Mouse (Mus musculus): ENCODE results near the gene Arvcf. TPM values are rescaled to one million over a fixed set of nuclear protein-coding genes. Genes with fewer than 3 reads are reported as not detected.

Gene Arvcf
- total RNA-seq, 2 experiments from 2014 or later, result 0.83 to 1.2 TPM

- ATAC-seq (replicated peaks; ENCODE audit: poor library complexity), result peak; percentile 62
Measured at GRCm38 (mm10) chr16:18387704-18388582, 40.0 kb downstream of the Arvcf start.

- no peak for ATAC-seq (replicated peaks; ENCODE audit: poor library complexity)
Measured at GRCm38 (mm10) chr16:18388583-18389435, 40.8 kb downstream of the Arvcf start.

- no peak for ATAC-seq (replicated peaks; ENCODE audit: poor library complexity)
Measured at GRCm38 (mm10) chr16:18390399-18390798, 42.4 kb downstream of the Arvcf start.

GRCm38 (mm10) chr16:18391127-18391526 lies 43.1 kb downstream of the Arvcf start:
- ATAC-seq (replicated peaks; ENCODE audit: poor library complexity), result no peak

GRCm38 (mm10) chr16:18391728-18392127 lies 43.7 kb downstream of the Arvcf start:
- no peak for ATAC-seq (replicated peaks; ENCODE audit: poor library complexity)

- ATAC-seq (replicated peaks; ENCODE audit: poor library complexity), result peak; percentile 73
Measured at GRCm38 (mm10) chr16:18392469-18393426, 44.8 kb downstream of the Arvcf start.

- no peak for ATAC-seq (replicated peaks; ENCODE audit: poor library complexity)
Measured at GRCm38 (mm10) chr16:18393595-18393994, 45.6 kb downstream of the Arvcf start.

- no peak for ATAC-seq (replicated peaks; ENCODE audit: poor library complexity)
Measured at GRCm38 (mm10) chr16:18394056-18394455, 46.1 kb downstream of the Arvcf start.

- ATAC-seq (replicated peaks; ENCODE audit: poor library complexity), result no peak
Measured at GRCm38 (mm10) chr16:18394777-18395619, 47.0 kb downstream of the Arvcf start.

GRCm38 (mm10) chr16:18395620-18396036 lies 47.6 kb downstream of the Arvcf start:
- ATAC-seq (replicated peaks; ENCODE audit: poor library complexity), result no peak

- no peak for ATAC-seq (replicated peaks; ENCODE audit: poor library complexity)
Measured at GRCm38 (mm10) chr16:18396201-18396600, 48.2 kb downstream of the Arvcf start.

GRCm38 (mm10) chr16:18396791-18397621 lies 49.0 kb downstream of the Arvcf start:
- ATAC-seq (replicated peaks; ENCODE audit: poor library complexity), result no peak

- no peak for ATAC-seq (replicated peaks; ENCODE audit: poor library complexity)
Measured at GRCm38 (mm10) chr16:18400028-18400427, 52.0 kb downstream of the Arvcf start.

- ATAC-seq (replicated peaks; ENCODE audit: poor library complexity), result no peak
Measured at GRCm38 (mm10) chr16:18400472-18401216, 52.7 kb downstream of the Arvcf start.

- no peak for ATAC-seq (replicated peaks; ENCODE audit: poor library complexity)
Measured at GRCm38 (mm10) chr16:18403285-18403684, 55.3 kb downstream of the Arvcf start.

- peak; percentile 56 for ATAC-seq (replicated peaks; ENCODE audit: poor library complexity)
Measured at GRCm38 (mm10) chr16:18405091-18405854, 57.3 kb downstream of the Arvcf start.

- ATAC-seq (replicated peaks; ENCODE audit: poor library complexity), result no peak
Measured at GRCm38 (mm10) chr16:18405876-18406275, 57.9 kb downstream of the Arvcf start.

All from megakaryocyte progenitor cell, adult 5-6 weeks (primary cell).